Mouse (Mus musculus): ENCODE measurements at regions not wholly inside any gene's neighbourhood (a gene's known extent, or its start where the extent isn't known, plus 50 kb on each side); places are given as distances from the start of the nearest gene placed in this dataset.
"Not testable (repeated sequence)": the region's sequence is repeated elsewhere in the genome, so short reads cannot be mapped to it uniquely, and the experiment has no call there.

DNA sequence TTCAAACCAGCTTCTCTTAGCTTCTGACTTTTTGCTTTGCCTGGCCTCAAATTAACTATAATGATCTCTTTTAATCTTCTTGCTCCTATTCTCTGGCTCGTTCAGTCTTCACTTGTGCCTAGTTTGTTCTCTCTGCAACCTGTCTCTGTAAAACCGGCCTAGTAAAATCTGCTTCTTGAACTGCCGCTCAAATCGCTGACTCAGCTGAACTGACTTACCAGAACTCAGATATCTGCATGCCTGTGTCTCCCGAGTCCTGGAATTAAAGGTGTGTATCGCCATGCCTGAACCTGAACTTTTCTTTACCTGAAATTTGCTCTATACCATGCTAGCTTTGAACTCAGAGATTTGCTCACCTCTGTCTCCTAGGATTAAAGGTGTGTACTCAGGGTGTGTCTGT, 212.2 kb downstream of the Glrx3 start:
- DNase-seq (ENCODE audit: low read depth) = no peak

DNA sequence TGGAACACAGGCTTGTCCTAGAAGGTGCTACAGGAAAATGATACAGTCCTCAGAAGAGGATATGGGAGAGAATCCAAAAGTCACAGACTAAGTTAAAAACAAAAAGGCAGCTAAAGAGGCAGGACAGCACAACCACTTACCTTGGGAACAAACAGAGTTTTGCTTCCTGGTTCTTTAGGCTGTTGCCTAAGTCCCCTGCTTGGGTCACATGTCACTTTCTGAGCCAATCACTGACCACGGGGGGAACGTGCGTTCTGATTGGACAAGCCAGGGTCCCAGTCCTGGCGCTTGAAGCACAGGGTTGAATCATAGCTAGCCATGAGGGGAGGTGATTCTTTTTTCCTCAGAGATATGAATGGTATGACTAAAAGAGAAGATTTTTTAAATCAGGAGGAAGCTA, 216.4 kb downstream of the Glrx3 start:
- no peak for DNase-seq (ENCODE audit: low read depth)

DNA sequence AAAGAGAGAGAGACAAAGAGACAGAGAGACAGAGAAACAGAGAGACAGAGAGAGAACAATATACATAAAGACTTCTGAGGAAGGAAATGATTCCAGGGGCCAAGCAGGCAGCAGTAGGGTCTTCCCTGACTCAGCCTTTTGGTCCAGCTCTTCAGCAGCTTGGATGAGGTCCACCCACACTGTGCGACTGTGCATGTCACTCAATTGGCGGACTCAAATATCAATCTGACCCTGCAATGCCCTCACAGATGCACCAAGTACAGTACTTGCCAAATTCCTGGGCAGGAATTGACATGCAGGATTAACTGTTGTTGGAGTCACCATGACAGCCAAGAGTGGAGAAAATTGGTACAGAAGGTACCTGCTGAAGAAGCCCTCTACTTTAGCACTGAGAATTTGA, 229.8 kb downstream of the Glrx3 start:
- no peak for DNase-seq (ENCODE audit: low read depth)

DNA sequence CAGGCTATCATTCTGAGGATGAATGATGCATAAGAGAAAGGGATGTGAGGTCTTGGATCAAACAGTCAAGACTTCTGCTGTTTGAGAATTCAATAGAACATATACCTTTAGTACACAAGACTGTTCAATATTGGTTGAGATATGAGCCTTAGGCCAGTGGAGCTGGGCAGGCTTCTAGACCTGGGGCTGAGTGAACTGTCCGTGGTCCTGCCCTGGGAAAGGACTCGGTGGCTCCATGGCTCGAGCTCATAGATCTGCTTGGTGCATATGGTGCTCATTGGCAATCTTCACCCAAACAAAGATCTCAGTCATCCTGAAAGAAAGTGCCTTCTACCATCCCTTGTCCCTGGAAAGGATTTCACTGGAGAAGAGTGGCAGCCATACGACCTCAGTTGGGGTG, 233.7 kb downstream of the Glrx3 start:
- no peak for DNase-seq (ENCODE audit: low read depth)

DNA sequence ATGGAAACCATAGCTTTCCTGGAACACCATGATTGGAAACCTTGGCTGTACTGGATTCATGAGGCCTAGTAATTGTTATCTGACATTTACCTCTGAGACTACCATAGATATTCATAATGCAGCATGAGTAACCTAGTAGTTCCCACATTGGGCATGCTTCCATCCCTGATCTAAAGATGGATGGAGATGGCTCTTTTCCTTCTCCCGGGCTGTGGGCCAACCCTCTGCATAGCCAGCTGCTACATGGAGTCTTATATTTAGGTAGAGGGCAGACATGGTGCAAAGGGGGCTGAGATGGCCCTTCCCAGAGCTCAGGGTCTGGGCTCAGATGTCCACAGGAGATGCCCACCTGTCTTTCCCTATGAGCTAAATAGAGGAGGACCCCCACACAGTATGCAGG, 237.2 kb downstream of the Glrx3 start:
- DNase-seq (ENCODE audit: low read depth) = no peak

DNA sequence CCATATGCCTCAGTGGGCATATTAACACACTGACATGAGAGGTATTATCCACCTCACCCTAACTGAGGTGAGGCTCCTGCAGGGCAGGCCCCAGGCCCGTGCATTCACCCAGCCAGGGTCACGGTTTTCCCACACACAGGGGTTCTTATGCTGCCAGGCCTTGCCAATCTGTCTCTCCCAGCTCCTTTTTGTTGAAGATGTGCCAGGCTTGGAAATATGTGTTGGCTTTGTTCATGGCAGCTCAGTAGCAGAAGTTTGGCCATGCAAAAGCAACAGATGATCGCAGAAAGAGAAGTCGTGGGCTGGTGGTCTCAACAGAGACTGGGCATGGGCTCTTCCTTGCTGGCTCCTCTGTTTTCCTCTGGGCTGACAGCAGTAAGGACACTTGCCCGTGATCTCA, 238.0 kb downstream of the Glrx3 start:
- no peak for DNase-seq (ENCODE audit: low read depth)

DNA sequence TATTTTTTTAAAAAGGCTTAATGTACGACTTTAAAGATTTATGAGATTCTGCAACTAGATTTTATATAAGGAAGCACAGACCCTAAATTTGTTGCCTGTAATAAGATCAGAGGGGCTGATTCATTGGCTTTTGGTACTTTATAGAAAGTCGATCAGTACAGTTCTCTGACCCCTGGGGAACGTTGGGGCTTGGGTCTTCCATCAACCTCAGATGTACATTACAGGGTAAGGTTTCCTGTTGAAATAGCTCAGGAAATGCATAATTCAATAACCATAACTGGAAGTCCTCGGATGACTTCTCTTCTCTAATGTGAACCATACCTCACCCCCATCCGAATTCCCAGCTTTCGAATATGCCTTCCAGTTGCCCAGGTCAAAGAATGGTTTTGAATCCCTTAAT, 247.4 kb downstream of the Glrx3 start:
- DNase-seq (ENCODE audit: low read depth) = no peak

DNA sequence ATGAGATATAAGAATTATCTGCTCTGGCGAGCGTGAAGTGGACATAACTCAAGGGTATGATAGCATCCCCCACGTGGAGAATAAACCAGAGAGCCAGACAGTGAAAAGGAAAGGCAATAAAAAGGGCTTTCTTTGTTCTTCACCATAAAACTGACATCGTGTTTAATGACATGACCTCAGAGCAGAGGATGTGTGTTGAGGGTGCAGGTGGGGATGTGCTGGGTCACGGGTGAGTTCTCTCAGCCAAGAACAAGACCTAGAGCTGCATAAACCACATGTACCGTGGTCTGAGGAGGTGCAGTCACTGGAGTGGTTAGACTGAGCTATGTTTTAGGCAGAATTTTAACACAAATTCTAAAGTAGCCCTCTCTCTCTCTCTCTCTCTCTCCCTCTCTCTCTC, 247.9 kb downstream of the Glrx3 start:
- DNase-seq (ENCODE audit: low read depth) = no peak

DNA sequence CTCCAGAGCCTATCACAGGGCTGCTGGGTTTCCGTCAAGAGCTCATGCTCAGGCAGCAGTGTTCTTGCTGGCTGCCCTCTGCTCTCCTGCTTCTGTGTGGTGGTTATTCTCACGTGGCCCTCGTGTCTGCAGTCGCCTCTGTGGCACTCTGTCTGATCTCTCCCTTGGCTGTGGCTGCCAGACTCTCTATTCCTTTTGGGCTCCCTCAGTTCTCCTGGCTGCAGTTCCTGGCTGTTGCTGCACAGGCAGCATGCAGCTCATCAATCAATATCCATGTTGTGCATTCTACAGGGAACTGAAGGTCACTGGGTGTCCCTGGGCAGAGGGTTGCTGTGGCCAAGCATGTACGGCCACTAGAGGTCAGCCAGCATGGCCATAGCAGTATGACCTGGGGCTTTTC, 259.4 kb downstream of the Glrx3 start:
- DNase-seq (ENCODE audit: low read depth) = no peak

DNA sequence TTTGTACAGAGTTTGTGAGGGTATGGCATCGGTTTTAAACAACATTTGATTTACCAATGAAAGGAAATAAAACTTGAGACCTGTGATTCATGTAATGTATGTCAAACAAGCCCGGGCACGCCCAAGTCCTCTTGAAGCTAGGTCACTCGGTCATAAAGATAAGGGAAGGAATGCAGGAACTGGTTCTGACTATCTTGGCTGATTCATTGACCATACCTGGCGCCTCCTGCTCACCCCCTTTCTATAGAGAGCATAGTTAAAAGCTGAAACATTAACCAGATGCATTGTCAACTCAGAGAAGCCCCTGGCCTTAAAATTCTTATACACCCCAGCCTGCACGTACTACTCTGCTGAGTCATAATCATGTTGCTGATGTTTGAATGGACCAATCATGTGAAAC, 261.1 kb downstream of the Glrx3 start:
- not testable (repeated sequence) for DNase-seq (ENCODE audit: low read depth)

DNA sequence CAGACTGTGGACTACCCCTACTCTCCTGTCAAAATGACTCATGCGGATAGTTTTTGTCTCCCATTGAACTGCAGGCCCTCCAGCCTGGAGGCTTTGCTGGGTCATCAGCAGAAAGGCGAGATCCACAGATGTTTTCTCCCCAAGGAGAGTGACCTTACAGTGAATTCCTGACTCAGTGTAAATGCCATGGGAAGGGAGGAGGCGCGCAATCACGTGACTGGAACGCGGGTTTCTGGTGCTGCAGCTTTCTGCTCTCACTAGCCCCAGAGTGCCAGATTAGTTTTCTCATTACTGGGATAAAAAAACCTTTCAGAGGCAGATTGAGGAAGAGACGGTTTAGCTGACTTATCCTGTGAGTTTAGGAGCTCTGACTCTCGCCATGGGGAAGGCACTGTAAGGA, 275.4 kb downstream of the Glrx3 start:
- DNase-seq (ENCODE audit: low read depth) = no peak

DNA sequence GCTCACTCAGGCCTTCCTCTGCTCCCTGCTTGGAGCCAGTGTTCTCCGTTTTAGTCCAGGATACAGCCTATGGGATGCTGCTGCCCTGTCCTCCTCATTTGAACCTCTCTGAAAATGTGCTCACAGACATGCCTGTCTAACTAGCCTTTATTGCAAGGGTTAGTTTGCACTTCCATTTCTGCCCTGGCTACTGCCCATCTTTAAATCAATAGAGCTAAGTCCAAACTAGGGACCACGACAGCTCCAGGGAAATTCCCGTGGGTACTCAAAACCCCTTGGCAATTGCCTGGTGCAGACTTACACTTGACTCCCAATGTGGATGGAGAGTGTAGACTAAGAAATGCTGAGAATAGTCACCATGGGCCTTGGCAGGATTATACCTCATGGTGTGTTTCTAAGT, 276.4 kb downstream of the Glrx3 start:
- DNase-seq (ENCODE audit: low read depth) = no peak

DNA sequence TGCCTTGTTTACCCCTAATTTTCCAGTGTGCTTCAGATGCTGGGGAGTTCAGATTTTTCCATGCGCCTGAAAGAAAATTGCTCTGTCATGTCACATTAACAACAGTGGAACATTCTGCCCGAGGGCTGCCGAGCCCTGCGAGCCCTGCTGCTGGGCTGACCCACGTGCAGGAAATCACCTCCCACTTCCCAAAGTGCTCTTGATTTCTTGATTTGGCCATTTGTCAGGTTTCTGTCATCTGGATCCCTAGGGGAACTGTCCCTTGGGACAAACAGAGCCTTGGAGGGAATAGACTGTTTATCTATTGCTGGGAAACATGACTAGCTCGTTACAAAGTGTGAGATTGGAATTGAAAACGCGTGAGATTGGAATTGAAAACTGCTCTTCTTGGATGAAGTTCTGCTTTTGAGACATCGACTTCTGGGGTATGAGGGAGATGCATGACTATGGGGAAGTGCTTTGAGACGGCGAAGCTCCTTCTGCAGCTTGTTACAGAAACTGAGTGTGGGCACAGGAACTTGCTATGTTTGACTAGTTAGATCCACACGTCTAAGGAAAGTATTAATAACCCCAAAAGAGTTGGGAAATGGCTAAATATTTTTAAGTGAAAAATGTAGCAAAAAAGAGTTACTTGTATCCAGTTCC, 277.0 kb downstream of the Glrx3 start:
- DNase-seq (ENCODE audit: low read depth) = no peak

DNA sequence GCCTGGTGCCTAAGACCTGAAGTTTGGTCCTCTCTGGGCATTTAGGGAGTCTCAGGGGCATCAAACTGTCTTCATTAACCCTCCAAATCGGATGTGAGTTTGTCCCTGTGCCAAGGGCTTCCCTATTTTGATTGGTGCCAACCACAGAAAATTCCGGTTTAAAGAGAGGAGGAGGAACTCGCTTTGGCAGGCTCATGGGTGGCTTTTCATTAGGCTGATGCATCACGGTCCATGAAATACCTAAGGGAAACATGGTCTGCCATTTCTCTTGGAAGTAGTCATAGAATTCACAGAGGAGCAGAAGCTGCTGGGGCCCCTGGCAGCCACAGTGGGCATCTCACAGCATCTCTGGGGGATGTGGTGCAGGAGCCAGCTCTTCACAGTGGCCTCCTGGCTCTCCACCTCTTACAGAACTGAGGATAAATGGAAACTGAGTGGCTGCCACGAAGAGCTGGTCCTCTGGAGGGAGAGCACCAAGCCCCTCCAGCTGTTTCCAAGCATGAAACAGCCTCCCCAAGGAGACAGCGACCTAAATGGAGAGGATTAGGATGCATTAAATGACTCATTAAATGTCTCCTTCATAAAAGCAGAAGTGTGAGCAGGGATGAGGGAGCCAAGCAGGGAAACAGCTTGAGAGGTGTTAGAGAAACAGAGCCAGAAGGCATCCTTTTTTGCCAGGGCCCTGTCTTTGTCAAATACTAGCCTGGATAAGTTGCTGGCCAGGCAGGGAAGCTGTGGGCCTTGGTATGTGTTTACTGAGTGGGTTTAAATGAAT, 277.9 kb downstream of the Glrx3 start:
- DNase-seq (ENCODE audit: low read depth) = no peak

DNA sequence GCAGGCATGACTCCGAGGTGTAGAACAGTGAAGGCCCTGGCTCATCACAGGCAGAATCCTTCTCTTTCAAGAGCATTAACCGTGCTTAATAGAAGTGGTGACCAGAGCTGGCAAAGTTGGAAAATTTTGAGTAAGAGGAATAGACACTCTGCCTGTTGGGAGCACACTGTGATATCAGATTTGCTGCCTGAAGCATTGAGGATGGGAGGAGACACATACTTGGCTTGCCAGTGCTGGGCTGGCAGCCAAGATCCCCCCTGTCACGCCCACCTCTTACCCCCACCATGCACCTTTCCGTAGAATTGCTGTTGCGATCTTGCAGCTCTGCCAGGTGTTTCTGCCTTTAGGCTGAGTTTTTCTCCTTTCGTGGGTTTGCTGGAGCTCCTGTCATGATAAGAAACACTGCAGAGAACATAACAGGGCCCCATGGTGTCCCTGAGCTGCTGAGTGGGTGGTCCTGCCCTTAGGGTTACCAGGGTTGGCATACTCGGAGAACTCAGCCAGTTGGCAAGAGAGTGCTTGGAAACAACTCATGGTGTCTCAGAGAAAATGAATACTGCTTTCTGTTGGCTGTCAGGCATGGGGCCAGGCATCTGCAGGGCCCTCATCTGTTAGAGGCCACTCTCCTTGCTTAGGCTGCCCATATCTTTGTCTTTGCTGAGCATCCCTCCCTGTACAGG, 286.1 kb downstream of the Glrx3 start:
- DNase-seq (ENCODE audit: low read depth) = no peak

DNA sequence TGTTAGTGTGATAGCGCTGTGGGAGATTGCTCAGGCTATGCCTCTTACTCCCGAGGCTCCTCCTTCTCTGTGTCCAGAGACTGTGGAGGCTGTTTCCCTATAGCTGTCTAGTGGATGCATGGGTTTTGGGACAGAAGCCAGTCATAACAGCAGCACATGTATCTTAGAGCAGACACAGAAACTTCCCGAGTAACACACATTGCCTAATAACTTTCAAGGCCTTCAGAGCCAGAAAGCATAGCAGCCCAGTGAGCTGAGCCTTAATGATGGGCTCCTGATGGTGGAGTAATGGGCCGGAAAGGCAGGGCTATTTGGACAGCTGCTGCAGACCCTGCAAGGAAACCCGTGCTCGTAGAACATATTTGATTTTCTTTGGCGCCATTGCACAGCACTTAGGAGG, 288.6 kb downstream of the Glrx3 start:
- DNase-seq (ENCODE audit: low read depth) = no peak

DNA sequence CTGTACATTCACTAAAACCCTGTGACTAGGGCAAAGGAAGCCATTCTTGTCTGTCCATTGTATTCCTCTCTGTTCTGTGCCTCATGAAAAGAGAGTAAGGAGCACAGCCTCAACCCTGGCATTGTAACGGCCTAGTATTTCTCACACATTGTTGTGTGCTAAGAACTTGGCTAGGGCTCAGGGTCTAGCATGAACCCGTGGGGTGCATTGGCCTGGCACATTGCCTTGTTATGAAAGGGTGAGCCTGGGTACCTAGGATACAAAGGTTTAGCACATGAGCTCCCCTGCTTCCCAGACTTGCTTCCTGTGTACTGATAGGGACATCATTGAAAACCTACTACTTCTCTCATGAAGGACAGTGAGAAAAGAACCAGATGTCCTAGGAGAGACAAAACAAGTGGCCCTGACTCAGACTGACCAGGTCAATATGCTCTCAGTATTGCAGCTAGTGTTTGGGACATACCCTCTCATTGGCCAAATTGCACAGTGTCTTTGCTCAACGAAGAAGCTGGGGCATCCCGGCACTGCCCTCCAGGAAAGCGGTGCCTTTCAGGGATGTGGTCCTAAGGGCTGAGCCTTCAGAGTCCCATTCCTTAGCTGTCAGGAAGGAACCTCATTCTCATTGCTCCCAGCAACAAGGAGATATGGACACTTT, 298.6 kb downstream of the Glrx3 start:
- no peak for DNase-seq (ENCODE audit: low read depth)

DNA sequence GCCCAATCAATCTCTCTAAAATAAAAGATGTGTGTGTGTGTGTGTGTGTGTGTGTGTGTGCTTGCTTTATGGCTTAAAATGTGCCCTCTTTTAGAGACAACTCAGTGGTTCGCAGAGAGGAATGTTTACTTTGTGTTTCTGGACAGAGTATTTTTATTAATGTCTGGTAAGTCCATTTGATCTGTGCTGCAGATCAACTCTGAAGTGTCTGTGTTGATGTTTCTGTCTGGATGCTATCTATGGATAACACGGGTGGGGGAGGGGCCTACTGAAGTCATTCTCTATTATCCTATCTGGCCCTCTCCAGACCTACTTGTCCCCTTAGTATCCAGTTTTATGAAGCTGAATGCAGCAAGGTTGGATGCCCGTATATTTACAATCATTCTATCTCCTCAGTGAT, 304.3 kb downstream of the Glrx3 start:
- DNase-seq (ENCODE audit: low read depth) = no peak

DNA sequence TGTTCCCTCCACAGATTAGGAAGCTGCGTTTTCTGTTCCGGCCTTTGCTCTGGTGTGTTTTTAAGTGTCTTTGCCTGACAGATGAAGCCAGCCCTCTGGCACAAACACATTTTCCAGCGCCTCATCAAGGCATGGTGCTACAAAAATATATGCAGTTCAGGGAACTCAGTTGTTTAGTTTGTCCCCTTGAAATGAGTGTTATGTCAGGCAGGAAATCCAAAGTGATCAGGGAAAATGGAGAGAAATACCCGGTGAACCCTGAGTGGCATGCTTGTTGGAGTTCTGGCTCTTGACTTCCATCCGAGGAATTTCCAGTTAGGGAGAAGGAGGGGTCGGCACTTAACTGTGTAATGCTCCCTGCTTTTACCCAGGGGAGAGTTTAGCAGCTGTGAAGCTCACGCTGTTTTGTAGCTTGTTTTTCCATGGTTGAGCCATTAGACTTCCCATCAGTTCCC, 304.9 kb downstream of the Glrx3 start:
- no peak for DNase-seq (ENCODE audit: low read depth)

DNA sequence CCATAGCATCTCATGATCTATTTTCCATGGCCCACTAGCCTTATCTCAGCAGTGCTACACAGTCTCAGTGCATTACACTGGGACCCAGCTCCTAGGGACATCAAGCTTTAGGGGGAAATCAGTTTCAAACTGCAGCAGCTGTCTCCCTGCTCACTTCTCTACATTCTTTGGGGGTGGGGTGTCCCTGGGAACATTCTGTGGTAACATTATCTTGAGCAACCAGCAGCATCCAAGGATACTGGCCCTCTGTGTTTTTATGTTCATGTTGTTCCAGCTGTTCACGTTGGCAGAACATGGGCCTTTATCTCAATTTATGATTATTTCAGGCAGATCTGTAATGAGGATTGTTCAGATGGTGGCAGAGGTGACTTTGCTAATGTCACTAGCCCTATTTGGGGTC, 308.2 kb downstream of the Glrx3 start:
- no peak for DNase-seq (ENCODE audit: low read depth)

DNA sequence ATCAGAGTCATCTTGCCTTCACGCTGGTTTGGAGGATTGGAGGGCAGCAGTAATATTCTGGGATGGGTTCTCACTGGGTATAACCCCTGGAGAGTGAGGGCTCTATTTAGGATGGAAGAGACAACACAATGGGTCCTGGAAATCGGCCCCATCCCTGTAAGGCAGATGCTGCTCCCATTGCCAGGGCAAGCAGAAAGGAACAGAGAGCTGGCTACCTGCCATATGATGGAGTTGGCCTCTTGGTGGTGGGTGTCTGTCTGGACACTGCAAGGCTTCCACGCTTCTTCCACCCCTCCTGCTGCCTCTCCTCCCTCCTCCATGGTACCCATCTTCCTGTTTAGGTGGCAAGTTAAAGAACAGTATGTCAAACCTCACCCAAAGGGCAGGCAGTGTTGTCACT, 308.6 kb downstream of the Glrx3 start:
- DNase-seq (ENCODE audit: low read depth) = no peak

DNA sequence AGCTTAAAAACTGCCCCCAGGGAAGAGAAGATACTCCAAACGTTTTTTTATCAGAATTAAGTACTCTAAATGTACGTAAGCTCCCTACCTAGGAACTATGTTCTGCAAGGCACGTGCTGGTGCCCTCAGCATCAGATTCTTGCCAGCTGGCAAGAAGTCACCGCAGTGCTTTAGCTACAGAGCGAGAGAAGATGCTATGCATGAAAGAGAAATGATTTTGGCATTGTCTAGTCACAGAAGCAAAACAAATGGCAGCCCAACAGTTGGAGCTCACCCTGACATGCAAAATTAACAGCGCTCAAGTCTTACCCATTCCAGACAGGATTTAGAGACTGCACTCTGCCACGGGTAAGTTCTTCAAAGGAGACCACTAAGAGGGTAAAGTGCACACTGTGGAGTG, 311.5 kb downstream of the Glrx3 start:
- DNase-seq (ENCODE audit: low read depth) = no peak

DNA sequence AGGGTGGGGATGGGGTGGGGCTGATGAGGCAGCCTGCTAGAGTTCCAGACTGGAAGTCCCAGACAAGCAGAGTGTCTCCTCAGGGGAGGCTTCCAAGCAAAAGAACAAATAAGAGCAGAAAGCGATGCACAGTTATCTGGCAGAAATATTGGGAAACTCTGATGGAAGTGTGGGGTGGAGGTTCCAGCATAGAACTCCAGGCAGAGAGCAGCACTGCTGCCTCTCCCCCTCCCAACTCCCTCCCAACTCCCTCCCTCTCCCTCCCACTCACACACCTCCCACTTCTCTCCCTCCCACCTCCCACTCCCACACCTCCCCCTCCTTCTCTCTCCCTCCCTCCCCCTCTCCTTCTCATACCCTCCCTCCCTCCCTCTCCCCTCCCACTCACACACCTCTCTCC, 313.3 kb downstream of the Glrx3 start:
- DNase-seq (ENCODE audit: low read depth) = no peak

Data from c-Kit-positive CD71-positive TER-119-negative erythroid progenitor cells, embryonic 14.5 days (primary cell).